Mouse (Mus musculus): ENCODE measurements around the gene Lhfpl1.
"Not testable (repeated sequence)": the region's sequence is repeated elsewhere in the genome, so short reads cannot be mapped to it uniquely, and the experiment has no call there.

The Lhfpl1 gene

GRCm38 (mm10) chrX:145348377-145349203 is at the start of gene Lhfpl1:
Gene Lhfpl1, minus strand, starts transcription at chrX:145349089.
- no peak for DNase-seq

- no peak for DNase-seq
These were observed 22.9 kb upstream of the Lhfpl1 start for GRCm38 (mm10) chrX:145371839-145372238.

GRCm38 (mm10) chrX:145362527-145362926 is 13.6 kb upstream of the Lhfpl1 start:
- no peak for DNase-seq

- DNase-seq = no peak
These were observed 6.5 kb downstream of the Lhfpl1 start for GRCm38 (mm10) chrX:145342402-145342801.

GRCm38 (mm10) chrX:145336141-145336540 is 12.7 kb downstream of the Lhfpl1 start:
- no peak for DNase-seq

GRCm38 (mm10) chrX:145308555-145308954 is 40.3 kb downstream of the Lhfpl1 start:
- DNase-seq = no peak

- peak; percentile 4 for DNase-seq
These were observed 41.7 kb downstream of the Lhfpl1 start for GRCm38 (mm10) chrX:145307174-145307573.

GRCm38 (mm10) chrX:145300232-145300631 is 48.7 kb downstream of the Lhfpl1 start:
- DNase-seq = not testable (repeated sequence)

- DNase-seq = no peak
These were observed 76.7 kb downstream of the Lhfpl1 start for GRCm38 (mm10) chrX:145272209-145272608.

GRCm38 (mm10) chrX:145271768-145272167 is 77.1 kb downstream of the Lhfpl1 start:
- no peak for DNase-seq

- DNase-seq = no peak
These were observed 87.1 kb downstream of the Lhfpl1 start for GRCm38 (mm10) chrX:145261803-145262202.
